Mouse (Mus musculus) heart, postnatal 0 days (tissue): Measurements from ENCODE around the gene Pcmt1. TPM values are rescaled to one million over a fixed set of nuclear protein-coding genes. Genes with fewer than 3 reads are reported as not detected.

Source experiments
- ATAC-seq: fragments of 200-750 bp; cut with Nextera tagmentation; 2 replicates; pipeline ENCODE4 v1.8.0; 2017; ENCODE audit warnings: low read depth, moderate number of reproducible peaks, moderate library complexity; ENCODE audit not compliant: insufficient read depth
- DNase-seq: peaks from one replicate; pipeline ENCODE4 v3.0.0-alpha.2; 2016; ENCODE audit warnings: low spot score
- H3K27ac ChIP-seq: fragments of 300-500 bp; sonication (generic); 2 replicates; pipeline ENCODE4 v1.5.1; 2014; ENCODE audit warnings: low read depth, mild to moderate bottlenecking
- H3K27me3 ChIP-seq: fragments of 300-500 bp; sonication (generic); 2 replicates; pipeline ENCODE4 v1.6.1; 2014; ENCODE audit warnings: low read length, mixed read lengths; ENCODE audit not compliant: control insufficient read depth, insufficient read depth
- H3K36me3 ChIP-seq: fragments of 300-500 bp; sonication (generic); replicated peaks from 2 replicates; pipeline ENCODE4 v1.6.1; 2014; ENCODE audit warnings: low read length, mixed read lengths; ENCODE audit not compliant: control insufficient read depth, insufficient read depth
- H3K4me1 ChIP-seq: fragments of 300-500 bp; sonication (generic); 2 replicates; pipeline ENCODE4 v1.6.1; 2014; ENCODE audit warnings: antibody characterized with exemption; ENCODE audit not compliant: control insufficient read depth, insufficient read depth
- H3K4me2 ChIP-seq: fragments of 300-500 bp; sonication (generic); 2 replicates; pipeline ENCODE4 v1.6.1; 2014; ENCODE audit warnings: low read depth, mild to moderate bottlenecking, low read length, moderate library complexity
- H3K4me3 ChIP-seq: fragments of 300-500 bp; sonication (generic); 2 replicates; pipeline ENCODE4 v1.5.1; 2014; ENCODE audit warnings: low read depth, low read length
- H3K9ac ChIP-seq: fragments of 300-500 bp; sonication (generic); replicated peaks from 2 replicates; pipeline ENCODE4 v1.6.1; 2014; ENCODE audit warnings: low read depth, low read length, mixed read lengths
- H3K9me3 ChIP-seq: fragments of 300-500 bp; sonication (generic); replicated peaks from 2 replicates; pipeline ENCODE4 v1.6.1; 2016; ENCODE audit warnings: low read length; ENCODE audit not compliant: control insufficient read depth
- CTCF ChIP-seq: IDR thresholded peaks from 2 replicates; pipeline ENCODE4 v1.5.1; 2016; ENCODE audit warnings: antibody characterized with exemption, control low read depth, low read depth
- EP300 ChIP-seq: IDR thresholded peaks from 2 replicates; pipeline ENCODE4 v1.6.1; 2016; ENCODE audit warnings: antibody characterized with exemption, low read depth
- WGBS: fragments of 180-500 bp; shearing (Covaris S2); extraction: QIAGEN DNeasy Blood & Tissue Kit; methylation state at CpG from one replicate; pipeline ENCODE4 v1.1.7; 2014; 5-methylcytosine and 5-hydroxymethylcytosine counted together
- polyA plus RNA-seq: library from polyadenylated mRNA; unstranded; fragments of >200 nt; fragmentation: Nextera tagmentation; extraction: Ambion mirVana; gene quantifications from 2 replicates; pipeline ENCODE4 v1.2.1, GENCODE M21; 2015
- total RNA-seq: library from RNA; depleted of rRNA; stranded (reverse); fragments of >200 nt; gene quantifications from 2 replicates; pipeline ENCODE4 v1.2.3, GENCODE M21; 2014; ENCODE audit warnings: low replicate concordance; rRNA removed

Gene Pcmt1
- total and polyA plus RNA-seq, 2 experiments from 2014 or later, result 59.7 to 135 TPM

GRCm38 (mm10) chr10:7589592-7590233 is 91.2 kb downstream of the Pcmt1 start, which contains the start of gene Lrp11:
Lrp11 (plus strand) TSS chr10:7589800.
- peak within 1 kb of the TSS; percentile 100 for H3K4me2 ChIP-seq
- H3K9ac ChIP-seq, result peak within 1 kb of the TSS; percentile 45
- peaks cover 15% of the 10 kb centered on the region for H3K27me3 ChIP-seq
- peaks cover 8% of the 10 kb centered on the region; the same call in 1 of the 2 replicates for H3K4me1 ChIP-seq
- TF ChIP-seq EP300, result no peak
- no peak for TF ChIP-seq CTCF
- WGBS, result under 1% methylated on average over 73 of the region's 76 CpGs
- no peaks in the 10 kb centered on the region for H3K36me3 ChIP-seq
- H3K27ac ChIP-seq, result no peak within 1 kb of the TSS
- peak; percentile 82 for DNase-seq
- peak within 1 kb of the TSS; percentile 74 for H3K4me3 ChIP-seq
- ATAC-seq, result peak; percentile 98
- H3K9me3 ChIP-seq, result no peaks in the 10 kb centered on the region

- H3K4me3 ChIP-seq, result no peak overlapping the region
- 52% methylated on average over 2 of the region's 2 CpGs for WGBS
Observed at GRCm38 (mm10) chr10:7586771-7587170, 94.2 kb downstream of the Pcmt1 start.

GRCm38 (mm10) chr10:7582891-7583557 is 97.9 kb downstream of the Pcmt1 start:
- no peak for ATAC-seq

More at GRCm38 (mm10) chr10:7586771-7587170, 94.2 kb downstream of the Pcmt1 start:
- Histone ChIP-seq H3K27ac (no peak overlapping the region), H3K4me2 (no peak overlapping the region), H3K27me3 (peaks cover 12% of the 10 kb centered on the region), H3K9ac (no peak overlapping the region), H3K4me1 (peaks cover 8% of the 10 kb centered on the region; the same call in 1 of the 2 replicates), H3K9me3 (no peaks in the 10 kb centered on the region), H3K36me3 (no peaks in the 10 kb centered on the region)
- DNase-seq, result no peak
- TF ChIP-seq EP300 (no peak), CTCF (no peak)
- no peak for ATAC-seq

GRCm38 (mm10) chr10:7582157-7582890 is 98.6 kb downstream of the Pcmt1 start:
- 31% methylated on average over 11 of the region's 11 CpGs for WGBS
- Histone ChIP-seq H3K9ac (no peak overlapping the region), H3K4me1 (no peaks in the 10 kb centered on the region), H3K9me3 (no peaks in the 10 kb centered on the region), H3K27me3 (no peaks in the 10 kb centered on the region), H3K36me3 (no peaks in the 10 kb centered on the region), H3K4me2 (no peak overlapping the region), H3K4me3 (no peak overlapping the region), H3K27ac (no peak overlapping the region)
- TF ChIP-seq EP300, result no peak
- no peak for TF ChIP-seq CTCF
- DNase-seq (no peak), ATAC-seq (no peak)

More at GRCm38 (mm10) chr10:7582891-7583557, 97.9 kb downstream of the Pcmt1 start:
- no peaks in the 10 kb centered on the region for H3K27me3 ChIP-seq
- no peak for TF ChIP-seq EP300
- no peak for TF ChIP-seq CTCF
- no peaks in the 10 kb centered on the region for H3K36me3 ChIP-seq
- no peak for DNase-seq
- no peak overlapping the region for H3K4me3 ChIP-seq
- H3K27ac ChIP-seq, result no peak overlapping the region
- no peak overlapping the region for H3K9ac ChIP-seq
- 29% methylated on average over 7 of the region's 7 CpGs for WGBS
- H3K9me3 ChIP-seq, result no peaks in the 10 kb centered on the region
- no peak overlapping the region for H3K4me2 ChIP-seq
- no peaks in the 10 kb centered on the region for H3K4me1 ChIP-seq

GRCm38 (mm10) chr10:7581401-7581800 is 99.5 kb downstream of the Pcmt1 start:
- no peak overlapping the region for H3K4me2 ChIP-seq
- no peaks in the 10 kb centered on the region for H3K9me3 ChIP-seq
- TF ChIP-seq EP300, result no peak
- no peak for TF ChIP-seq CTCF
- no peaks in the 10 kb centered on the region for H3K36me3 ChIP-seq
- H3K4me1 ChIP-seq, result no peaks in the 10 kb centered on the region
- H3K9ac ChIP-seq, result no peak overlapping the region
- WGBS, result 83% methylated on average over 2 of the region's 2 CpGs
- no peak overlapping the region for H3K27ac ChIP-seq
- no peaks in the 10 kb centered on the region for H3K27me3 ChIP-seq
- ATAC-seq (no peak), DNase-seq (no peak)
- no peak overlapping the region for H3K4me3 ChIP-seq

Other genes starting within 250 kb of the Pcmt1 start
- gene Ulbp1, start 207.5 kb downstream of the Pcmt1 start, total RNA-seq, result 4.1 and 14.6 TPM in 2 replicates
- 3.6 and 4.5 TPM in 2 replicates for gene Ulbp1, start 207.5 kb downstream of the Pcmt1 start, polyA plus RNA-seq
- gene Lrp11, start 91.3 kb downstream of the Pcmt1 start, total RNA-seq, result 2.1 and 3.2 TPM in 2 replicates
- 0.79 and 0.88 TPM in 2 replicates for gene Lrp11, start 91.3 kb downstream of the Pcmt1 start, polyA plus RNA-seq
- gene Nup43, start 13.6 kb downstream of the Pcmt1 start, total RNA-seq, result 2.6 and 22.2 TPM in 2 replicates
- 16.7 and 20.8 TPM in 2 replicates for gene Nup43, start 13.6 kb downstream of the Pcmt1 start, polyA plus RNA-seq
- gene Lats1, start 78 bp upstream of the Pcmt1 start, total RNA-seq, result 11.3 and 12.2 TPM in 2 replicates
- gene Lats1, start 78 bp upstream of the Pcmt1 start, polyA plus RNA-seq, result 2.1 TPM in 2 replicates
- gene Katna1, start 44.9 kb upstream of the Pcmt1 start, total RNA-seq, result 14.2 and 36.0 TPM in 2 replicates
- 22.8 and 25.8 TPM in 2 replicates for gene Katna1, start 44.9 kb upstream of the Pcmt1 start, polyA plus RNA-seq
- gene Ginm1, start 111.7 kb upstream of the Pcmt1 start, total RNA-seq, result 26.4 and 47.3 TPM in 2 replicates
- gene Ginm1, start 111.7 kb upstream of the Pcmt1 start, polyA plus RNA-seq, result 107 TPM in 2 replicates
- 13.7 and 14.7 TPM in 2 replicates for gene Ppil4, start 111.8 kb upstream of the Pcmt1 start, total RNA-seq
- gene Ppil4, start 111.8 kb upstream of the Pcmt1 start, polyA plus RNA-seq, result 24.2 and 24.9 TPM in 2 replicates
- gene Zc3h12d, start 151.3 kb upstream of the Pcmt1 start, total RNA-seq, result 0.04 TPM in 1 of 2 replicates, not detected in the other
- gene Zc3h12d, start 151.3 kb upstream of the Pcmt1 start, polyA plus RNA-seq, result 0.15 and 0.20 TPM in 2 replicates